In the genomic region with DNA sequence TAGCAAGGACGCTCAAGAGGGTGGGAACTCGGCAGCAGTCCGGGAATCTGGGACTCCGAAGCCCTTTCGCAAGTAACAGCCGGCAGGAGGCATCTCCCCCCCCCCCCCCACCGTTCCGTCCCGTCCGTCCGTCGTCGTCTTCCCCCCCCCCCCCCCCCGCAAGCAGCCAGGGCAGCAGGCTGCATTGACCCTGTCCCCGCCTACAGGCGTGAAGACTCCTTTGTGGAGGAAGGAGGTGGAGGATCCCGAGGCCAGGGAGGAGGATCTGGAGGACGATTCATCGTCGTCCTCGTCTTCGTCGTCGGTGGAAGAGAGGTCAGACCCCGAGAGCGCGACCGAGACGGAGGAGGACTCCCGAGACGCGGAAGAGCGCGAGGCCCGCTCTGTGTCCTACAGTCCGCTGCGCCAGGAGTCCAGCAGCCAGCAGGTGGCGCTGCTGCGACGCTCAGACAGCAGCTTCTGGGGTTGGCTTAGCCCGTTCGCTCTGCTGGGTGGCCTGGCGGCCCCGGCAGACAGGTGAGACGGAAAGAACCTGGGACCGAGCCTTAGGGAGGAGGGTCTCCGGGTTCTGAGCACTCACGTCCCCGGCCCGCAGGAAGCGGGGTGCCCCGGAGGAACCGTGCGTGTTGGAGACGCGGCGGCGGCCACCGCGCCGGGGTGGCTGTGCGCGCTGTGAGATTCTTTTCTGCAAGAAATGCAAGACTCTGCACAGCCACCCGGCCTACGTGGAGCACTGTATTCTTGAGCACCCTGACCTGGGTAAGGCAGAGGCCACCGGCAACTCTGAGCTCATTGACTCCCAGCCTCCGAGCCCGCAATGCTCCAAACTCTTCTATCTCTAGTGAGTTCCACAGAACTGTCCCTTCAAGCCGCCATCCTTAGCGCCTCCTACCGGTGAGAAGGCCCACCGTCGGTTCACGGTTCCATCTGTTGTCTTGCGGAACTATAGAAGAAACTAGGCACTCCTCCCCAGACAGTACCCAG, we compare ENCODE assay signal across 8 mouse cellular contexts. TPM values are rescaled to one million over a fixed set of nuclear protein-coding genes. Genes with fewer than 3 reads are reported as not detected.
DNase-seq lines count a peak whose midpoint lies in the region; ATAC-seq lines count a peak whose summit lies in the region.

No protein-coding gene starts in this region.

- peak; percentile 96 for DNase-seq in ZHBTc4 (ENCODE audit: low read depth, low spot score)
- peak; percentile 89 to 92 for DNase-seq in cerebellum, postnatal 36 days
- DNase-seq in gastrocnemius, adult 18-20 months (ENCODE audit: low spot score), result peak; percentile 80
- DNase-seq in layer of hippocampus, postnatal 36 days, result peak; percentile 83 to 86
- peak; percentile 92 for DNase-seq in lung, postnatal 36 days
- peak; percentile 98 for DNase-seq in retina, embryonic 14.5 days (ENCODE audit: low spot score)
- DNase-seq in thymus, postnatal 36 days, result peak; percentile 87 to 88

- H3K27me3 ChIP-seq in hindbrain, embryonic 15.5 days, result peaks cover 38% of the 10 kb centered on the region

- WGBS in hindbrain, embryonic 15.5 days, result 0% methylated on average over 56 of the region's 75 CpGs

- ATAC-seq in hindbrain, embryonic 15.5 days (ENCODE audit: low FRiP score, low read depth), result peak; percentile 96

- peaks cover 18% of the 10 kb centered on the region for H3K4me1 ChIP-seq in hindbrain, embryonic 15.5 days (replicated peaks)

- no peaks in the 10 kb centered on the region for H3K36me3 ChIP-seq in hindbrain, embryonic 15.5 days

- H3K4me2 ChIP-seq in hindbrain, embryonic 15.5 days, result peak overlapping the region; percentile 93

- H3K27ac ChIP-seq in hindbrain, embryonic 15.5 days (replicated peaks), result no peak overlapping the region

- H3K4me3 ChIP-seq in hindbrain, embryonic 15.5 days, result peak overlapping the region; percentile 71

- peak overlapping the region; percentile 61 for H3K9ac ChIP-seq in hindbrain, embryonic 15.5 days

- no peaks in the 10 kb centered on the region for H3K9me3 ChIP-seq in hindbrain, embryonic 15.5 days

RNA-seq across cellular contexts. Expression of a gene that starts 2.9 kb away (rescaled TPM):
- total RNA-seq in gastrocnemius, adult 18-20 months (2021), result not detected
- polyA plus RNA-seq in hindbrain, embryonic 15.5 days (2015; fragmentation: Nextera tagmentation; extraction: Ambion mirVana), result 0.42 and 0.78 TPM in 2 replicates
- not detected for total RNA-seq in layer of hippocampus, postnatal 36 days (2021)

RNA-seq across cellular contexts. Expression of a gene that starts 11.1 kb away (rescaled TPM):
- total RNA-seq in gastrocnemius, adult 18-20 months (2021), result not detected
- polyA plus RNA-seq in hindbrain, embryonic 15.5 days (2015; fragmentation: Nextera tagmentation; extraction: Ambion mirVana), result 0.41 and 0.91 TPM in 2 replicates
- total RNA-seq in layer of hippocampus, postnatal 36 days (2021), result under 1 TPM; 0.12 to 0.15 TPM

RNA-seq across cellular contexts. Expression of a gene that starts 22.5 kb away (rescaled TPM):
- 1 to 10 TPM; 1.4 TPM for total RNA-seq in gastrocnemius, adult 18-20 months (2021)
- 4.2 TPM in 2 replicates for polyA plus RNA-seq in hindbrain, embryonic 15.5 days (2015; fragmentation: Nextera tagmentation; extraction: Ambion mirVana)
- 1 to 10 TPM; 2.9 to 4.0 TPM for total RNA-seq in layer of hippocampus, postnatal 36 days (2021)

RNA-seq across cellular contexts. Expression of a gene that starts 31.4 kb away (rescaled TPM):
- under 1 TPM; 0.48 to 0.90 TPM for total RNA-seq in gastrocnemius, adult 18-20 months (2021)
- polyA plus RNA-seq in hindbrain, embryonic 15.5 days (2015; fragmentation: Nextera tagmentation; extraction: Ambion mirVana), result 44.2 and 48.6 TPM in 2 replicates
- 100 to 1,000 TPM; 223 to 227 TPM for total RNA-seq in layer of hippocampus, postnatal 36 days (2021)

RNA-seq across cellular contexts. Expression of a gene that starts 32.5 kb away (rescaled TPM):
- 10 to 100 TPM; 18.6 to 21.3 TPM for total RNA-seq in gastrocnemius, adult 18-20 months (2021)
- 9.9 and 12.2 TPM in 2 replicates for polyA plus RNA-seq in hindbrain, embryonic 15.5 days (2015; fragmentation: Nextera tagmentation; extraction: Ambion mirVana)
- total RNA-seq in layer of hippocampus, postnatal 36 days (2021), result 10 to 100 TPM; 75.0 to 77.4 TPM
